Mouse (Mus musculus) bone marrow macrophage, adult 2 months (primary cell): ENCODE measurements at regions not wholly inside any gene's neighbourhood (a gene's known extent, or its start where the extent isn't known, plus 50 kb on each side); places are given as distances from the start of the nearest gene placed in this dataset.

Experiments
- H3K27ac ChIP-seq: 2 replicates; pipeline ENCODE4 v1.5.1; 2012; ENCODE audit warnings: low read depth, low read length; ENCODE audit not compliant: insufficient read depth
- H3K4me1 ChIP-seq: 2 replicates; pipeline ENCODE4 v1.6.1; 2012; ENCODE audit warnings: low read length; ENCODE audit not compliant: control insufficient read depth, insufficient read depth
- H3K4me3 ChIP-seq: 2 replicates; pipeline ENCODE4 v1.5.1; 2012; ENCODE audit warnings: mild to moderate bottlenecking, low read length, moderate library complexity; ENCODE audit not compliant: insufficient read depth
- CTCF ChIP-seq: IDR thresholded peaks from 2 replicates; pipeline ENCODE4 v1.5.1; 2012; ENCODE audit warnings: low read depth, mild to moderate bottlenecking, low read length, moderate library complexity
- POLR2A ChIP-seq: IDR thresholded peaks from 2 replicates; pipeline ENCODE4 v1.6.1; 2012; ENCODE audit warnings: mild to moderate bottlenecking, low read depth, low read length, borderline replicate concordance

DNA sequence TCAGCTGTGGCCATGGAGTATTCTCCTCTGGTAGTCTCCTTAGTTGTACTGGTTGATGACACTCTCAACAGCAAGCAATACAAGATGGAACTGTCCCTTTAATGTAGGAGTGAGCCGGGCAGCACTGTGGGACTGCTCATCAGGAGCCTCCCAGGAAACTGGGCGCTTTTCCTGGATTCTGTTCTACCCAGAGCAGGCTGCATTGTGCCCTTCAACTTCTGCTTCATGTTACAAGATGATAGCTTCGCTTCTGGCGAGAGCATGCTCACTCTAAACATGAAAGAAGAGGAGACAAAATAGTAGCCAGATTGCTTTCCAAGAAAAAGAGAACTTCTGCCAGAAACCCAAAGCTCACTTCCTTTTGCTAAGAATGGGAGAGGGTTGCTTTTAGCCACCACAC lies 271.8 kb downstream of the Zfp619 start:
- no peak for TF ChIP-seq CTCF
- no peak for TF ChIP-seq POLR2A
- no peaks in the 10 kb centered on the region for H3K4me1 ChIP-seq
- H3K27ac ChIP-seq: no peak overlapping the region
- H3K4me3 ChIP-seq: no peak overlapping the region

DNA sequence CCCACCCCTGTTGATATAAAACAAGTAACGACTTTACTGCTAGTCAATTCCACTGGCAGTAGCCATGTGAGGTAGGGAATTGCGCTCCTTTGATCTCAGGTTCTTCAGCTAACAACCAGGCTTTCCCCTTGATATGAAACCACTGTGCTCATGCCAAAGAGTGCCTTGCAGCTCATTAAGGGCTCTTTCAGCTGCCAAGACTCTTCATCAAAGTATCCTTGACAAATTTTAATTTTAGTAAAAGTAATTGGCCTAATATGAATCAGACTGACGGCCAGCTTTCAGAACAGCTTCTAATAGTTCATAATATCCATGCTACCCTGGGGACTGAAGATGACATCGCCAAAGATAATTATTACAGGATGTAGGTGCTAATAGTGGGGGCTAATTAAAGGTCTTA lies 272.3 kb downstream of the Zfp619 start:
- Histone ChIP-seq H3K27ac (no peak overlapping the region), H3K4me1 (no peaks in the 10 kb centered on the region), H3K4me3 (no peak overlapping the region)
- TF ChIP-seq CTCF (no peak), POLR2A (no peak)

GRCm38 (mm10) chr7:39794751-39795150 lies 277.2 kb downstream of the Zfp619 start:
- TF ChIP-seq POLR2A (no peak), CTCF (no peak)
- Histone ChIP-seq H3K4me3 (no peak overlapping the region), H3K27ac (no peak overlapping the region), H3K4me1 (no peaks in the 10 kb centered on the region)

DNA sequence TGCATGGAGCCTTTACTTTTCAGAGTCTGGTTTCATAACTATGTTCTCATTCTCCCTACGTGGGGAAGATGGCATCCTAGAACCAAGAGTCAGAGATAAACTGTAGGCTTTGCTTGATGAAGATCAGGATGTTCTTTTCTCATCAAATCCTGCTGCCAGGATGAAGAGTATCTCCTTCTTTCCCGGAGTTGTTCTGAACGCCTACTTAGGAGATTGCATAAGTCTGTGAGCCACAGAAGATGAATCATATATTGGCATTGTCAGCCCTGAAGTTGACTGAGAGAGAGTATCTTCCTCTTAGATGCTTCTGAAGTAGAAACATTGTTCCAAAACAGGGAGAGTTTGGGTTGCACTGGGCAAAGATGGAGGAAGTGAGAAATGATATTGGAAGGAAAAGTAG lies 286.7 kb downstream of the Zfp619 start:
- Histone ChIP-seq H3K27ac (no peak overlapping the region), H3K4me3 (no peak overlapping the region), H3K4me1 (no peaks in the 10 kb centered on the region)
- TF ChIP-seq CTCF (no peak), POLR2A (no peak)

DNA sequence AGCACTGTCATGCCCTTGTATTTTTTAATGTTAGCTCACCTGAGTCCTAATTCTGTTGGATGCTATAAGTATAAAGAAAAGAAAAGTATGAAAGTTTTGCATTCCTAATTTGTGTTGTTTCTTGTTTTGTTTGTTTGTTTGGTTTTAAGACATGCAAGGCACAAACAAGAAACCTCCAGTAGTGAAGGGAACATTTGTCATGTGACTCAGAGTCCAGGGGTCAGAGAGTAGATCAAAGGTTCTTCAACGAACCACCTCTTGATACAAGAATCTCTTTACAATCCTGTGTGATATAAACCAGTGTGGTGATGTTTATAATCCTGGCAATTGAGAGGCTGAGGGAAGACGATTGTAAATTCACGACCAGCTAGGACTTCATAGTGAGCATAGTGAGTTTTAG lies 300.5 kb downstream of the Zfp619 start:
- Histone ChIP-seq H3K4me1 (no peaks in the 10 kb centered on the region), H3K4me3 (no peak overlapping the region), H3K27ac (no peak overlapping the region)
- TF ChIP-seq POLR2A: no peak
- TF ChIP-seq CTCF: no peak

- H3K4me1 ChIP-seq: no peaks in the 10 kb centered on the region
- TF ChIP-seq CTCF (no peak), POLR2A (no peak)
- H3K27ac ChIP-seq: no peak overlapping the region
Observed at GRCm38 (mm10) chr7:39822550-39823178, 305.1 kb downstream of the Zfp619 start.

GRCm38 (mm10) chr7:39828378-39828777 lies 310.8 kb downstream of the Zfp619 start:
- no peak for TF ChIP-seq POLR2A
- no peak for TF ChIP-seq CTCF
- H3K4me3 ChIP-seq: no peak overlapping the region
- H3K27ac ChIP-seq: no peak overlapping the region
- H3K4me1 ChIP-seq: no peaks in the 10 kb centered on the region

More at GRCm38 (mm10) chr7:39822550-39823178, 305.1 kb downstream of the Zfp619 start:
- no peak overlapping the region for H3K4me3 ChIP-seq

GRCm38 (mm10) chr7:39830831-39831230 lies 313.3 kb downstream of the Zfp619 start:
- H3K4me1 ChIP-seq: no peaks in the 10 kb centered on the region
- no peak for TF ChIP-seq CTCF
- TF ChIP-seq POLR2A: no peak
- no peak overlapping the region for H3K27ac ChIP-seq
- H3K4me3 ChIP-seq: no peak overlapping the region

- H3K27ac ChIP-seq: no peak overlapping the region
- H3K4me3 ChIP-seq: no peak overlapping the region
- no peak for TF ChIP-seq POLR2A
- TF ChIP-seq CTCF: no peak
- H3K4me1 ChIP-seq: no peaks in the 10 kb centered on the region
Observed at GRCm38 (mm10) chr7:39841988-39842387, 324.4 kb downstream of the Zfp619 start.

GRCm38 (mm10) chr7:39847914-39848782 lies 330.6 kb downstream of the Zfp619 start:
- H3K4me3 ChIP-seq: no peak overlapping the region
- H3K4me1 ChIP-seq: no peaks in the 10 kb centered on the region
- no peak for TF ChIP-seq CTCF
- no peak for TF ChIP-seq POLR2A
- no peak overlapping the region for H3K27ac ChIP-seq

DNA sequence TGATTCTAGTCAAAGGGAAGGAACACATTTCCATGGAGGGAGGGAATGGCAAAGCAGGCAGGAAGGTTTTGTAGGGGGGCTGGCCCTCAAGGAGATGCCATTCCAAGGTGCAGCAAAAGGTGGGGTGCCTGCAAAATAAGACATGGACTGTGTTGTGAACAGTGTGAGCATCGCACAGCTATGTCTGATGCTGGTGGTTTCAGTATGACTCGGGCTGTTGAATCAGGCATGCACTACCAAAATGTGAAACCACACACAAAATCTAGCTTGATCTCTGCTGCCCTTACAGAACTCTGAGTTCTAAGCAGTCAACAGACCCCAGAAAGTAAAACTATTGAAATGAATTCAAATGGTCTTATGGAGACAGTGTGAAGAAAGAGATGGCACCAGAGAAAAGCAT lies 339.7 kb downstream of the Zfp619 start:
- Histone ChIP-seq H3K4me3 (no peak overlapping the region), H3K4me1 (no peaks in the 10 kb centered on the region), H3K27ac (no peak overlapping the region)
- no peak for TF ChIP-seq CTCF
- no peak for TF ChIP-seq POLR2A
